Mouse (Mus musculus) cerebellum, adult 2 months (tissue): ENCODE data around the gene Gsta2.
"Not testable (repeated sequence)": the region's sequence is repeated elsewhere in the genome, so short reads cannot be mapped to it uniquely, and the experiment has no call there.

Source experiments
- CTCF ChIP-seq: fragments of 200-500 bp; IDR thresholded peaks from 2 replicates; pipeline ENCODE4 v1.5.1; 2011; ENCODE audit warnings: low read depth, mild to moderate bottlenecking, control low read depth, low read length, moderate library complexity, borderline replicate concordance; ENCODE audit not compliant: insufficient read depth
- POLR2A ChIP-seq: fragments of 200-500 bp; IDR thresholded peaks from 2 replicates; pipeline ENCODE4 v1.6.1; 2011; ENCODE audit warnings: low read length, control low read depth, borderline replicate concordance; ENCODE audit not compliant: insufficient read depth

GRCm38 (mm10) chr9:78327289-78327688 is 28.3 kb downstream of the Gsta2 start, which contains the start of gene Omt2b:
- TF ChIP-seq POLR2A, CTCF: not testable (repeated sequence)
